Mouse (Mus musculus) spleen, adult 18-20 months (tissue): ENCODE measurements around the gene Gipc3.
A peak's percentile ranks its signal among the peaks of the same experiment; 100 is the strongest.

Experiments used
- DNase-seq, 2 experiments: peaks; one replicate each; pipeline ENCODE4 v3.0.0; 2022; ENCODE audit warnings: mixed read lengths in 2 of 2

Gipc3 gene

DNA sequence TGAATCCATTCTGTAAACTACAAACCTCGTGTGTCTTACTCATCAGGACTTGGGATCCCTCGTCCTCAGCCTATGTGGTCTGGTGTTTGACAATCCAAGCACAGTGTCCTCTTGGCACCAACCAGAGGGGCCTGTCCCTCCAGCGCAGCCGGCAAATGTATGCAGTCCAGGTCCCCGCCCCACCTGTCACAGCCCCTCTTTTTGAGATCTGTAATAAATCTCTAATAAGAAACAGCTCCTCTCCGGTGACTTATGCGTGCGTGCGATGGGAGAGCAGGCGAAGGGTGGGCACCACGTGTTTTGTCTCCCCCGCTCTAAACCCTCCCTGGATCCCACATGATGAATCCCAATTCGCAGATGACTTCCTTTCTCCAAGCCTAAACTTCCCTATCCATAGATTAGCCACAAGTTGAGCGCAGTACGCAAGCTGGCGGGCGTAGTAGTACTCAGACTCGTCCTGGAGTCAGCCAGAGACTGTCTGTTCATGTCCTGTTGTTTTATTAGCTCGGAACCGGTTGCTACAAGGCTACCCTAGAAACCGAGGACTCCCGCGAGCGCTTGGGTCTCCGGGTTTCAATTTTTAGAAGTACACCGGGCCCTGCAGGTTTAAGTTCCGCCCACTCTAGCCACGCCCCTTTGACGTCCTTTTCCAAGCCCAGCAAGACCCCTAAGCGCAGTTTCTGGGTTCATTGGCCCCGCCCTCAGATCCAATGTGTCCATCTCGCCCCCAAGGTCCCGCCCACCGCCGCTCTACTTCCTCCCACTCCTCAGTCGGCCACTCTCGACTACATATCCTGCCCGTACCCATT lies 23.1 kb downstream of the Gipc3 start:
- DNase-seq: peak in 1 of 2 experiments; percentile 93

DNA sequence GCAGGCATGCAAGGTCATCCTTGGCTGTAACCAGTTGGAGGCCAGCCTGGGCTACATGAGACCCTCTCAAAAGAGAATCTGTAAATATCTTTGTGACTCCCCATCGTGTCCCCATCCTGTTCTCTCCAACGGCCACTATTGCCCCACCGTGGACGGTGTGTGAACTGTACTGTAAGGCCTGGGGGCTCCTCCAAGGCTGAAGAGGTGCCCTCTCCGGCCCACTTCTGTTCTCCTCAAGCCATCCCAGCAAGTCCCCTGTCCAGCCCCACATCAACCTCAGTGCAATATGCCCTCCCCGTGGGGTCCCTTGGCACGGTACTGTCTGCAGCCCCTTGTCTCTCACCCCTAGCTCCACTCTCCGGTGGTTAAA lies 23.8 kb downstream of the Gipc3 start:
- no peak for DNase-seq

DNA sequence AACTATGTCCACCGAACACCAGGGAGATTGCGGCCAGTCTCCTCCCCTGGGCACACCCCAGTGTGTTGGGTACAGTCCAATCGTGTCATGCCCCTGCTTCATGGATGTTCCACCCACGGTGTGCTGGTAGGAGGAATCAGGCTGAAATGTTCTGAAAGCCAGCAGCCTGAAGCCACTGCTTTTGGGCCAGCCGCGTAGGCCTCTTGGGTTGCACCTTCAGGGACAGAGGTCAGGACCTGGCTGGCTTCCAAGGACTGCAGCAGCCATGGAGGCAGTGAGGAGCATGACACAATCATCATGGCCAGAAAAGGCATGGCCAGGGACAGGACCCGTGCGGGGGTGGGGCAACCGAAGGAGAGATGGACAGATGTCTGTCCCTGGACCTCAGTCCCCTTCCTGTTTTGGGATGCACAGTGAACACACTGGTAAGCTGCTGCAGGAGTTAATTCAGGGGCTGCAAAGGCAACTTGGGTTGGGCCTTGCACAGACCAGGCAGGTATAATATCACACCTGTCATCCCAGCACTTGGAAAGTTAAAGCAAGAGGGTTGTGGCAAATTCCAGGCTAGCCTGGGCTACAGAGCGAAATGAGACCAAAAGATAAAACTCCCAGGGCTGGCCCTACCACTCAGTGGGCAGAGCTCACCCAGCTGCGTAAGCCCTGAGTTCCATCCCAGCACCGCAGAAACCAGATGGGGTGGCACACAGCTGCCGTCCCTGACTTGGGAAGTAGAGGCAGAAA lies 24.3 kb downstream of the Gipc3 start:
- DNase-seq: no peak

DNA sequence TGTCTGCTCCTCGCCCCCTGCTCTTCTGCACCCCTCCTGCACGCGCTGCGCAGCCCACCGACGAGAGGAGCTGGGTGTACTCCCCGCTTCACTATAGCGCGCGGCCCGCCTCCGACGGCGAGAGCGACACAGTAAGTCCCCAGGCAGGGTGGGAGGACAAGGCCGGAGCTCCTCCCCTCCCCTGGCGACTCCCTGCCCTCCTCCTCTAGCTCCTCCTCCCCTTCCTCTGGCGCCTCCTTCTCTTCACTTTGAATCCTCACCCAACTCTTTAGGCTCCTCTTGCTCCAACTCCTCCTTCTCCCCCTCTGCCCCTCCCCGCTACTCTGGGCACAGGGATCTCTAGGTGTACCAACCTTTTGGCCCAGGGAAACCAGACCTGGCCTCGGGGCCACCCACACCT lies 25.8 kb downstream of the Gipc3 start:
- DNase-seq: no peak

DNA sequence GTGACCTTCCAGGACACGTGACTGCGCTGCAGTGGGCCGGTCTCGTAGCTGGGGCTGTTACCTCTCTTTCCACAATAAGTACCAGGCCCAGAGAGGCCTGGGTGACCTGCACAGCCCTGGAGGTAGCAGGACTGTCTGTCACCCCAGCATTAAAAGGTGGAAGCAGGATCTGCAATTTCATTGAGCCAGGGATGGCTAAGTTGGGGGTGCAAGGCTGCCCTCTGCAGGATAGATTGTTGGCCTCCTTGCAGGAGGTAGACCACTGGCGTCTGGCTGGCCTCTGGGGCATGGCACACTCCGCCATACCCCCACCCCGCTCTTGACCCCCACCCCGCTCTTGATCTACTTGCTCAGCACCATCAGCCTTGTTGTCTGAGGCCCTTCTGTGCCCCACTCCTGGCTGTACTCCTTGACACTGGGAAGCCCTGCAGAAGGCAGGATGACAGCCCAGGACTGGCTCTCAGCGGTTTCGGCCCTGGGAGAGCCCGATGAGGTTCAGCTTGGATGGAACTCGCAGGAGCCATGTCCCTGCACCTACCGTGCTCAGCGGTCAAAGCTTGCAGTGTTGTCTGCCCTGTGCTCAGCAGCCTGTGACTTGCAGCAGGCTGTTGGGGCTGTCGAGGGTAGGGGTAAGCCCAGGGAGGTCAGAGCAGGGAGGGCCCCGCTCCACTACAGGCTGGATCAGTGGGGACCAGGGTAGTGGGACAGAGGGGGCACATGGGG lies 26.6 kb downstream of the Gipc3 start:
- DNase-seq: no peak

DNA sequence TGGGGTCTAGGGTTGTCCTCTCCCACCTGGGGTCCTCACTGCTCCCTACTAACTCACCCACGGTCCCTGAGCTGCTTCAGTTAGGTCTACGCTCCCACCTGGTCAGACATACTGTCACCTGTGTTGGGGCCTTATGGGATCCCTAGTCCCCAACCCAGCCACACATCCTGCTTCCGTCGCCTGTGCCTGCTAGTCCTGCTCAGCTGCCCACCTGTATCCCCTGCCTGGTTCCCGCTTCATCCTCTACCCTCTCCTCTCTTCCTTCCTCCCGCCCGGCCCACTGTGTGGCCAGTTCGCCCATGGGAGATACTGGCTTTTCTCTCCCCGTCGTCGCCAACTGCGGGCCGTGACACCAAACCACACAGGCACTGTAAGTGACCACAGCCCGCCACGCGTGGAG lies 27.5 kb downstream of the Gipc3 start:
- no peak for DNase-seq

DNA sequence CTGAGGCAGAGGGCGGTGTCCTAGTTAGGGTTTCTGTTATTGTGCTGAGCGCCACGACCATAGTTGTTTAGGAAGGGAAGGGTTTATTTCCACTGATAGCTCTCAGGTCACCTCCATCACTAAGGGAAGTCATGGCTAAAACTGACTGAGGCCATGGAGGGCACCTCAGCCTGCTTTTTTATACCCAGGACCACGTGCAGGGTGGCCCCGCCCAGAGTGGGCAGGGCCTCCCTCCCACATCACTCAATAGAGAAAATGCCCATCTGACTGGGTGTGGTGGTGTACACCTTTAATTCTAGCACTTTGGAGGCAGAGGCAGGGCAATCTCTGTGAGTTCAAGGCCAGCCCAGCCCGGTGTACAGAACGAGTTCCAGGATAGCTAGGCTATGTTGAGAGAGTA lies 28.9 kb downstream of the Gipc3 start:
- no peak for DNase-seq

DNA sequence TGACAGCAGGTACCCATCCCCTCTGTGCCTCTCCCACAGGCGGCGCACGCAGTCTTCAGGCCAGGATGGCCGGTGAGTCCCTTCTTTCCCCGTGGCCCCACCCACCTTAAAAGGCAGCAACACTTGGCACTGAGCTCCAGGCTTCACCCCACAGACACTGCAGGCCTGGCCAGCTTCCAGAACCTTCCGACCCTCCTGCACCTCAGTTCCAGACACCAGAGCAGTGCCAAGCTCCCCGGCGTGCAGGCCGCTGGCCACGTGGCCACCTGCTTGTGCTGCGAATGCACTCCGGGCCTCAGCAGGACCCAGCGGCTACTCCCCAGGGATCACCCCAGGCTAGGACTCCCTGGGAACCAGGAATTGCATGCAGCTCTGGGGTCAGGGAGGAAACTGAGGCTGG lies 29.5 kb downstream of the Gipc3 start:
- no peak for DNase-seq

DNA sequence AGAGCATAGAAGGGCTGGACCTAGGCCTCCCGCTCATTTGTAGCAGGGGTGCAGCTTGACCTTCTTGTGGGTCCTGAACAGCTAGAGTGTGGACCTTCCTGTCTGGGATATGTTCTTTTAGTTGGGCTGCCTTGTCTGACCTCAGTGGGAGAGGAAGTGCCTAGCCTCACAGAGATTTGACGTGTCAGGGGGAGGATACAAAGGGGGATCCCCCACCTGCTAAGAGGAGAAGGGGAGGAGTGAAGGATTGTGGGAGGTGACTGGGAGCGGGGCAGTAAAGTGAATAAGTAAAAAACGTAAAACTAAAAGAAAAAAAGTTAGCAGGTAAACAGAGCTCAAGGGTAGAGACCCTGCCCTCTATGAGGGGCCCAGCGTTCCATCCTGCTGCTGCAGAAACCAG lies 33.5 kb downstream of the Gipc3 start:
- no peak for DNase-seq

DNA sequence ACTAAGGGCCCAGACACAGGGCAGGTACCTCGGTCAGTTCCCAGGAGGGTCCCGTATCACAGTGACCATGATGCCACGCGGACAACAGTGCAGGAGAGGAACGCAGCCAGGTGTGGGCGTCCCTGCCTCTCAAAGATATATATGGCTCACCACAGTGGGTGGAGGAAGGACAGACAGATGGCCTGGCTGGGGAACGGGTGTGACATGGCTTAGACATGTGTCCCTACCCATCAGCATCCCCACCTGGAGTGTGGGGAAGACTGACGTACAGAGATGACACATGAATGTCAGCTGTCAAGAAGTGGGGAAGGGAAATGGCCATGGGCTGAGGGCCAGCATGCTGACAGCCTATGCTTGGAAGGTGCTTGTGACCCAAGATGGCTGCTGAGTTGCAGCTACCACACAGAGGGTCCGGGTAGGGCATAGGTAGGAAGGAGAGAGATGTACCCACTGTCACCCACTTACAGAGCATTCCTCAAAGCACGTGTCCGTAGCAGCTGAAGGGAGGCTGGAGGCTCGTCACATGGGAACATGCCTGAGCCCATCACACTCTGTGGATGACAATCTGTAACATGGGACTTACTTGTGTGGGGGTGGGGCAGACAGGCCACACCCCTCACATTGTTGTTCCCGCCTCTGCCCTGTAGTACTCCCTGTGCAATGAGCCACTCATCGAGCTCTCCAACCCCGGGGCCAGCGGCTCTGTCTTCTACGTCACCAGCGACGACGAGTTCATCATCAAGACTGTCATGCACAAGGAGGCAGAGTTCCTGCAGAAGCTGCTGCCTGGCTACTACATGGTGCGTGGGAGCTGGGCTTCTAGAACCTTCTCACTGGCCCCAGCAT lies 36.0 kb downstream of the Gipc3 start:
- DNase-seq: no peak

DNA sequence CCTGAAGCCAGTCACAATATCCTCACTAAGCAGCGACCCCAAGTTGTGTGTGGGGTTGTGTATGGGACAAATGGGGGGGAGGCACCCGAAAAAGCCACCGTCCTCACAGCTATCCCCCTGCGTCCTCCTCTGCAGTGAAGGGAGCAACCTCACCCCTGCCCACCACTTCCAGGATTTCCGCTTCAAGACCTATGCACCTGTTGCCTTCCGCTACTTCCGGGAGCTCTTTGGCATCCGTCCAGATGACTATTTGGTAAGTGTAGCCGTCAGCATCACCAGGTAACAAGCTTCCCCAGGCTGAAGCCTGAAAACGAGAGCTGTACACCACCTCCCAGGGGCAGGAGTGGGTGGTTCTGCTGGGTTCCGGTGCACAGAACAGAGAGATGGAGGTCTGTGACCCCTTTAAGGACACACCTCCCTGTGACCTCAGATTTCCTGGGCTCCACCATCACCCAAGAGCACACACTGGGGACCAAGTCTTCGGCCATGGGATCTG lies 36.8 kb downstream of the Gipc3 start:
- DNase-seq: no peak

DNA sequence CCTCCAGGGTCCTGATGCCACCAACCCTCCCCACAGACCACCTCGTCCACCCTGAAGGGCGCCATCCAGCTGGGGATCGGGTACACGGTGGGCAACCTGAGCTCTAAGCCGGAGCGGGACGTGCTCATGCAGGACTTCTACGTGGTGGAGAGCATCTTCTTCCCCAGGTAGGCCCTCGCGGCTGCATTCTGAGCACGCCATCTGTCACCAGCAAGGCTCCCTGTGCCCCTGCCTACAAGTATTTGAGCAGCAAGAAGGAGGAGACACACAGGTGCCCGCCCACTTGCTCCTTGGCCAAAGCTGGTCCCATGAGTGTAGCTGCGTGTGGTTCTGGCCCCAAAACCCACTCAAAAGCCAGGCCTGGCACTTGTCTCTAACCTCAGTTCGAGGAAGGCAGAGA lies 37.4 kb downstream of the Gipc3 start:
- DNase-seq: no peak

DNA sequence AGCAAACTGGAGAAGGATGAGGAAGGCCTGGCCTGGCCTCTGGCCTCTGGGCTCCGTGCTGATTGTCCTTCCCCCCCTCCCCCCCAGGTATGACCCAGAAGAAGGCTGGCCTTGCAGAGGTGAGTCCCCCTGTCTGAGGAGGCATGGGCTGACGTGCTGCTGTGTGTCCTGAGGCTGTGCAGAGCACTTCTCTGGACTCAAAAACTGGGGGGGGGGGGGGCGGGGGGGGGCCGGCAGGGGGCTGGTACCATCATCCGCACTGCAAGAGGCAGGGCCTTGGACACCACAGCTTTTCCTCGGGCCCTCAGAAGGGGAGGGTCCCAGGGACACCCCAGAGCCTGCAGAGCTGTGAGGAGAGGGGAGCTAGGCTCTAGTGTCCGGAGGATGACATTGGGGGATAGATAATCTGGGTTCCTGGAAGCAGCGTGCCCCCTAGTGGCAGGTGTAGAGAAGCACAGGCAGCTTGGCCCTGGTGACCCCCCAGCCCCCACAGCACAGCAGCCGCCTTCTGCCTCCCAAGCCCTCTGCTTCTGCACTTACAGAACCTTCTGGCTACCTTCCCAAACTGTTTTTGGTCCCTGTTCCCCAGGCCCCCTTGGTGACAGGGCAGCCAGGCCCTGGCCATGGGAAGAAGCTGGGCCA lies 38.3 kb downstream of the Gipc3 start:
- peak in 1 of 2 experiments; percentile 65 for DNase-seq

DNA sequence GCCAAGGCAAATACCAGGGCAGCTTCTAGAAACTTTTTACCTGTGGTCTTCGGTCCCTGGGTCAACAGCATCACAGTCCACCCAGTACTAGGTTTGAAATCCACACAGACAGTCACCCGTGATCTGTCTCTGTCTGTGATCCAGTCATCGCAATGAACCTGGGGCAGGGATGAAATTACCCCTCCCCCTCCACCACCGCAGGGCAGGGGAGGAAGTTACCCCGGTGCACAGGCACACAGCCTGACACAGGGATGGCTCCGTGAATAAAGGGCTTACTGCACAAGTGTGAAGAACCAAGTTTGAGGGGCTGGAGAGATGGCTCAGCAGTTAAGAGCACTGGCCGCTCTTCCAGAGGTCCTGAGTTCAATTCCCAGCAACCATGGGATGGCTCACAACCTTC lies 39.3 kb downstream of the Gipc3 start:
- DNase-seq: peak in 1 of 2 experiments; percentile 55

DNA sequence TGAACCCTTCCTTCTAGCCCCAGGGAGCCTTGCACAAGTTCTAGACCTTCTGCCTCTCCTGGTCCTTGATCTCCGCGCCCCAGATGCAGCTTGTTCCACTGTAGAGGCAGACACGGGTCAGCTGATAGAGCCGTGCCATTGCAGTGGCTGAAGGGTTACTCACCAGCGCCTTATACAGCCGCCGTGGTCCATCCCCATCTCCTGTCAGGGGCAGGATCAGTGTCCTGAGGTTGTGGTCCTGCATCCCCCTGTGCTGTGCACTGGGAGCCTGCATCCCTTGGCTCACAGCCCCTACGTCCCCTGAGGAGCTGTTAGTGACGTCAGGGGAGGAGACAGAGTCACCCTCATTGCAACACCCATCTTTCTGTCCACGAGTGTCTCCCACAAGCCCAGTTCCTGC lies 39.8 kb downstream of the Gipc3 start:
- DNase-seq: no peak

DNA sequence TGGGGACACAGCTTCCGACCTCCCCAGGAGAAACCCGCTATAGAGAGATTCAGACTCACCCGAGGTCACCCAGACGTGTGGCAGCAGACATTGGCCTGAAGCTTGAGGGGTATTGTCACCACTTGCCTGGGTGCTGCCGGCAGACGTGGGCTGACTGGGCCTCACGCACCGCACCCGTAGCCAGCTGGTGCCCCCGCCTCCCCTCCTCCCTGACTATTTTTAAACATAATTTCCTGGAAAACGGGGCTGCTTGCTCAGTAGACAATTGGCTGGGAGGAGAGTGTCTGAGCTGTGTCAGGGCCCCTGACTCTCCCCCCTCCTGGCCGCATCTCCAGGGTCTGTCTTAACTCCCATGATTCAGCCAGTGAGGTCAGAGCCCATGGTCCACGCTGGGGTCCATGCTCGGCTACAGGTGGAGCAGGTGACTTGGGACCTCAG lies 40.3 kb downstream of the Gipc3 start:
- no peak for DNase-seq

DNA sequence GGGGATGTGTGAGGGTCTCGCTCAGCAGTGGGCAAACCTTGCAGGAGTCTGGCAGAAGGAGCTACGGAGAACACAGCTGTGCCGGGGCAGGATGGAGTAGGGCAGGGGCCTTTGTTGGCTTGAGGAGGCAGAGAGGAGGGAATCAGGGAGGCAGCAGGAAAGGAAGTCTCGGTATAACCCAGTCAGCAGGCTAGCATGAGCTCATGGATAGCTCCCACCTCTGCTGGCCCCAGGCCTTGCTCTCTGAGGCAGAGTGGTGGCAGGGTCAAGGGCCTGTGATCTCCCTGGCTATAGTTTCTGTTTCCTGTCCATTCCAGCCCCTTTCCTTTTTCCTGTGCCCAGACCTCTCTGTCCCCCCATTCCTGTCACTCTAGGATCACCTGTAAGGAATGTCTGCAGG lies 40.8 kb downstream of the Gipc3 start:
- no peak for DNase-seq

DNA sequence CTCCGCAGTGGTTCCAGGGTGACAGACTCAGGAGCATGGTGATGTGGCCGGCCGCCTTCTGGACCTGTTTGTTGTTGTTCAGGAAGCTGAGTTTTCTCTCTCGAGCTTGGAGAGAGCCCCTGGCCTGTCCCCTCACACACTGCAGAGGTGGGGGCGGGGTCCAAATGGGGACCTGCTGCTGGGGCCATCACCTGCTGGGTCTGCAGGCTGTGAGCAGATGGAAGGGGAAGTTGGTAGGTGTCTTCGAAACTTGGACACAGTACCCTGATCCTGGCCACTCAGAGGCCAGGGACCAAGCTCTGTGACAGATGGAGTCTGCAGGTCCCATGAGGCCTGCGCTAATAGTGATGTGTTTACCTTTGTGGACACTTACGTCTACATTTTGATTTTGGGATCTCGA lies 41.7 kb downstream of the Gipc3 start:
- DNase-seq: no peak

DNA sequence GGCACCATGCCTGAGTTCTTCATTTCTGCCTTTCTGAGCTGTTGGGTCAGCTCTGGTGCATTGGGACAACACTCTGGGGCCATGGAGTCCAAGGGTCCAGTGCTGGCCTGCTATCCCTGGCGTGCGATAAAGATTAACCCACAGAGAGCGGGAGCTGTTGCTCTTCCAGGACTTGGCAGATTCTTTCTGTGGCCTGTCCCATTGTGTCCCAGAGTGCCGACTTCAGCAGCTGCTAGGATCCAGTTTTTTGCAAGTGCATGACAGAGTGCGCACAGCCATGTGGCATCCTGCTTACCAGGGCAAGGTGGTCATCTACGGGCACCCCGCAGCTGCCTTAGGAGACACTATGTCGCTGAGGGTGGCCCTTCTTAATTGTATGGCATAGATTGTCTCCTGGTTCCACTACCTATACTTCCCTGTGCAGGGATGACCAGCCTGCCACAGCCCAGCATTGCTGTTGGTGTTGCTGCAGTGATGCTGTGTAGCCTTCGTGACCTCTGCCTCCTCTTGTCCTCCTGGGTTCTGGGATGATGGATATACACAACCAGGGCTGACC lies 42.6 kb downstream of the Gipc3 start:
- no peak for DNase-seq

DNA sequence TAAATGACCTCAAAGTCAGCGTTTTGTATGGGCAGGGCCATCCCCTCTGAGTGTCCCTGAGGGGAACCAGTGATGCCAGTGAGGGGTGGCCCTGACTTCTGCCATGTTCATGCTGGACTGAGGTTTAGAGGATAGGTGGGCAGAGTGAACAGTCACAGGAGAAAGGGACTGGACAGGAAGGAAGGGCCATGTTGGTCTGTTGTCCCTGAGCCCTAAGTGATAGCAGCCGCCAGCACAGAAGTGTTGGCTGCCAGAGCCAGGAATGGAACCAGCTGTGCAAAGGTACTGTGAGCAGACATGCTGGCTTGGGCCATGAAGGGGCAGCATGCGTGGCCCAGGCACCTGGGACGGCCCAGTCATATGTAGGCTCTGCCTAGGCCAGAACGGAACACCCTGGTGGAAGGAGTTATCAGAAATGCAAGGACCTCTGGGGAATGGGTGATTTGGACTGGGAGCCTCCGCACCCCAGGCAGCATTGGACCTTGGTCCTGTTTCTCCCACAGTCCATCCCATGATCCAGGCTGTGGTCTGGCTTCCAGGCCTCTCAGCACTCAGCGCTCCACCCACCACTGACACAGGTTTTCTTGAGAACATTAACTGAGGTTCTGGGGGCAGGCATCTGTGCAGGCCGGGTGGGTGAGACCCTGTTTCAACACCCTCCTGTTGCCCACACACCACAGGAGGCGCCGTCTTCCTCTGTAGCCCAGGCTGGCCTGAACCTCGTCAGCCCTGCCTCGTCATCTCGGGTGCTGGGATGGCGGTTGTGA lies 43.3 kb downstream of the Gipc3 start:
- no peak for DNase-seq
